Mouse (Mus musculus): ENCODE data around the gene Actrt2.

- TF ChIP-seq REST (IDR thresholded peaks at IDR 0.05; ENCODE audit: insufficient read depth, insufficient read length): no peak
- no peak for TF ChIP-seq POLR2A (IDR thresholded peaks at IDR 0.05; ENCODE audit: insufficient read length, low read depth)
- TF ChIP-seq USF1 (IDR thresholded peaks at IDR 0.05; ENCODE audit: low read depth): no peak
- no peak for TF ChIP-seq MAX (IDR thresholded peaks at IDR 0.05; ENCODE audit: low read depth)
- TF ChIP-seq POLR2AphosphoS2 (IDR thresholded peaks at IDR 0.05; ENCODE audit: insufficient read length, low read depth): no peak
- TF ChIP-seq E2F4 (IDR thresholded peaks at IDR 0.05; ENCODE audit: insufficient read depth): no peak
- TF ChIP-seq TCF3 (IDR thresholded peaks at IDR 0.05; ENCODE audit: insufficient read length, low read depth): no peak
- no peak for TF ChIP-seq TCF12 (IDR thresholded peaks at IDR 0.05; ENCODE audit: insufficient read depth, poor library complexity, severe bottlenecking)
- no peak for TF ChIP-seq MYOD1 (IDR thresholded peaks at IDR 0.05; ENCODE audit: control insufficient read depth in 1 of 3, insufficient read length in 2 of 3, low read depth in 2 of 3)
- TF ChIP-seq SRF (IDR thresholded peaks at IDR 0.05; ENCODE audit: control insufficient read depth, insufficient read length, low read depth): no peak
- TF ChIP-seq CEBPB (IDR thresholded peaks at IDR 0.05; ENCODE audit: insufficient read depth, poor library complexity, severe bottlenecking): no peak
- no peak for TF ChIP-seq MYOG (IDR thresholded peaks at IDR 0.05; ENCODE audit: control insufficient read depth in 1 of 3, insufficient read depth in 1 of 3, insufficient read length in 2 of 3, low read depth in 2 of 3)
Observed at GRCm38 (mm10) chr4:154697476-154697875, 29.8 kb upstream of the Actrt2 start.
